Mouse (Mus musculus) cerebellum, adult 11 months (tissue): ENCODE results near the gene Zfp286.
"Not testable (repeated sequence)": the region's sequence is repeated elsewhere in the genome, so short reads cannot be mapped to it uniquely, and the experiment has no call there.

Experiments used
- DNase-seq: peaks from one replicate; pipeline ENCODE4 v3.0.0; 2022

Zfp286 gene

GRCm38 (mm10) chr11:62776510-62776909 is 12.8 kb downstream of the Zfp286 start:
- DNase-seq: no peak

- DNase-seq: no peak
Measured at GRCm38 (mm10) chr11:62760755-62761457, 28.4 kb downstream of the Zfp286 start.

GRCm38 (mm10) chr11:62758491-62758890 is 30.8 kb downstream of the Zfp286 start:
- DNase-seq: no peak

GRCm38 (mm10) chr11:62757906-62758305 is 31.4 kb downstream of the Zfp286 start:
- DNase-seq: no peak

- no peak for DNase-seq
Measured at GRCm38 (mm10) chr11:62757143-62757507, 32.1 kb downstream of the Zfp286 start.

GRCm38 (mm10) chr11:62756456-62757142 is 32.7 kb downstream of the Zfp286 start:
- DNase-seq: peak; percentile 98

GRCm38 (mm10) chr11:62752780-62753179 is 36.5 kb downstream of the Zfp286 start, which contains the start of gene Gm10428:
Gm10428 (plus strand) TSS chr11:62753100.
- no peak for DNase-seq

- no peak for DNase-seq
Measured at GRCm38 (mm10) chr11:62752191-62752590, 37.1 kb downstream of the Zfp286 start.

- DNase-seq: not testable (repeated sequence)
Measured at GRCm38 (mm10) chr11:62749445-62749844, 39.8 kb downstream of the Zfp286 start.

- no peak for DNase-seq
Measured at GRCm38 (mm10) chr11:62748062-62748461, 41.2 kb downstream of the Zfp286 start.

GRCm38 (mm10) chr11:62747227-62747626 is 42.0 kb downstream of the Zfp286 start:
- no peak for DNase-seq

GRCm38 (mm10) chr11:62746001-62746533 is 43.2 kb downstream of the Zfp286 start:
- DNase-seq: peak; percentile 83

GRCm38 (mm10) chr11:62744103-62744502 is 45.2 kb downstream of the Zfp286 start:
- peak; percentile 58 for DNase-seq

GRCm38 (mm10) chr11:62742261-62742957 is 46.9 kb downstream of the Zfp286 start:
- DNase-seq: no peak

- no peak for DNase-seq
Measured at GRCm38 (mm10) chr11:62741186-62741585, 48.1 kb downstream of the Zfp286 start.

- no peak for DNase-seq
Measured at GRCm38 (mm10) chr11:62732665-62733064, 56.6 kb downstream of the Zfp286 start.

GRCm38 (mm10) chr11:62732022-62732387 is 57.3 kb downstream of the Zfp286 start:
- no peak for DNase-seq

- DNase-seq: peak; percentile 92
Measured at GRCm38 (mm10) chr11:62731311-62732021, 57.8 kb downstream of the Zfp286 start, which contains the start of gene Zfp287. Zfp287 (minus strand) TSS chr11:62731905.

GRCm38 (mm10) chr11:62728276-62728675 is 61.0 kb downstream of the Zfp286 start:
- no peak for DNase-seq

- DNase-seq: no peak
Measured at GRCm38 (mm10) chr11:62710657-62711056, 78.6 kb downstream of the Zfp286 start.

- DNase-seq: no peak
Measured at GRCm38 (mm10) chr11:62708252-62708651, 81.0 kb downstream of the Zfp286 start.

- no peak for DNase-seq
Measured at GRCm38 (mm10) chr11:62706141-62706540, 83.1 kb downstream of the Zfp286 start.
